Mouse (Mus musculus): ENCODE data around the gene Ano6. TPM values are rescaled to one million over a fixed set of nuclear protein-coding genes. Genes with fewer than 3 reads are reported as not detected.
"Not testable (repeated sequence)": the region's sequence is repeated elsewhere in the genome, so short reads cannot be mapped to it uniquely, and the experiment has no call there.

The Ano6 gene
- total RNA-seq, 2 experiments from 2014 or later = 26.7 TPM

DNA sequence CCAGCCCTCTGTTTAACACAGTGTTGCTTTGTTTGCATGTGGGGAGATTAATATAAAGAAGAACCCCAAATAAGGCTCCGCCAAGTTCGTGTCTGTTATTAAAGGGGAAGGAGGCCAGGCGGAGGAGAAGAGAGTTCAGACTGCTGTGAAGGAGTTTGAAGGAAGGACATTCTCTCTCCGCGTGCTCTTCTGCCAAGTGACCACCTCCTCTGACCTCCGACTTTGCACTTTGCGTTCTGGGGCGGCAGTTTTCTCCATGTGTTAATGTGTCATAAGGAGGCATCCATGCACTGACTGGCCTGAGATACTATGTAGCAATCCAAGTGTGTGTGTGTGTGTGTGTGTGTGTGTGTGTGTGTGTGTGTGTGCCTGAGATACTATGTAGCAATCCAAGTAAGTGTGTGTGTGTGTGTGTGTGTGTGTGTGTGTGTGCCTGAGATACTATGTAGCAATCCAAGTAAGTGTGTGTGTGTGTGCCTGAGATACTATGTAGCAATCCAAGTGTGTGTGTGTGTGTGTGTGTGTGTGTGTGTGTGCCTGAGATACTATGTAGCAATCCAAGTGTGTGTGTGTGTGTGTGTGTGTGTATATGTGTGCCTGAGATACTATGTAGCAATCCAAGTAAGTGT is 37.5 kb downstream of the Ano6 start:
- DNase-seq = not testable (repeated sequence)

DNA sequence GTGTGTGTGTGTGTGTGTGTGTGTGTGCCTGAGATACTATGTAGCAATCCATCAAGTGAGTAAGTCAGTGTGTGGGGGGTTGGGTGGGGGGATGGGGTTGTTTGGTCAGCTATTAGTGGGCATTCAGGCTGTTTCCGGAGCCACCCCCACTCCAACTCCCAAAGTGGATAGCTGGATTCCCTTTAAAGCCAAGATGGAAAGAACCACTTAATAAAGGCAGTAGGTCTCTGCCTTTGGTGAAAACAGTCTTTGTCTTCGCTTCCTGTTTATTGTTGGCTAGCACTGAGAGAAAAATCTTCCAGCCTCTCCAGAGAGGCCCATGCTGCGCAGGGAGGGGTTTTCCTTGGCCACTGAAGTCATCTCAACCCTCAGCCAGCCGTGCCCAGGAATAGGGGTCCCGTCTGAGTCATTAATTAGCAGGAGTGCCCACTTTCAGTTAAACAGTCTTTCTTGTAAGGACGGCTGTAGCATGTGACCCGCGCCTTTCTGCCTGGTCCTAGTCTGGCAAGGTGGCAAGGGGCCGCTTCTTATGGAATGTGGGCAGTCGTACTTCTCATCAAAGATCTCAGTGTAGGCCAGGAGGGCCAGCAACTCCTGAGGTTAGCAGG is 38.1 kb downstream of the Ano6 start:
- DNase-seq = no peak

DNA sequence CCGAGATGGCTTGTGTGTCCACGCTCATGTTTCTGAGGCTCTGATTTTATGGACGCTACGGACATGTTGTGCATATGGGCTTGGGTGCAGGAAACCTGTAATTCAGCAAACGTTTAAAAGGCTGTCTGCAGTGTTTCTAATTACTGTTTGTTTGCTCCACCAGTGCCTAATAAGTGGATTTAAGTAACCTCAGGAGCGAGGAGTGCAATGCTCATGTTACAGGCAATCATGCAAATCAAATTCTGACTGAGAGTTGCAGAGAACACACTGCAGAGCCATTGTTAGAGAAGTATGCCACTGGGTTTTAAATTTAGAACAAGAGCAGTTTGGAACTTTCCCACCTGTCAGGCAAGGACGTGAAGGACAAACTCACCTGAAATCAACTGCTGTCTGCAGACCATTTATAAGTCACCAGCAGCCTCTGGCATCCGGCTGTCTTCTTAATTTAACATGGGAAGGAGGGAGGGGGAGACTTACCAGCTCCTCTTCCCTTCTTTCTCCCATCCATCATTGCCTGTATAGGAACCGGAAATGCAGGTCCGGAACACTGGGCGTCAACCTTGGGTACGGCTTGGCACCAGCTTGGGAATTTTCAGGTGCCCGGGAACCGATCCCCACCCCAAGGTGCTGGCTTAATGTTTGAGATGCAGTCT is 39.0 kb downstream of the Ano6 start:
- DNase-seq = no peak

DNA sequence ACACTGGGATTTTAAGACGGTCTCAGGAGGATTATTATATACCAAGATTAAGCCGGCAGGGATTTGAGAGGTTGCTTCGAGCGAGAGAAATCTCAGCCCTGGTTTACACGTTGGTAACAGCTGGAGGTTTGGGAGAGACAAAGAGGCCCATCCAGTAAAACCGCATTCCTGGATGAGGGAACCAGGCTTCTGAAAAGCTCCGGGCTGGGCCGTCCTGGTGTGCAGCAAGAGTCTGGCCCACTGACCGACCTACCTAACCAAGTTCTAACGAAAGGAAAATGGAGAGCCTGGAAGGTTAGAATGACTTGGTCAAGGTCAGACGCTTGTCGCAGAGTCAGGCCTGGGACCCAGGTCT is 39.5 kb downstream of the Ano6 start:
- no peak for DNase-seq

DNA sequence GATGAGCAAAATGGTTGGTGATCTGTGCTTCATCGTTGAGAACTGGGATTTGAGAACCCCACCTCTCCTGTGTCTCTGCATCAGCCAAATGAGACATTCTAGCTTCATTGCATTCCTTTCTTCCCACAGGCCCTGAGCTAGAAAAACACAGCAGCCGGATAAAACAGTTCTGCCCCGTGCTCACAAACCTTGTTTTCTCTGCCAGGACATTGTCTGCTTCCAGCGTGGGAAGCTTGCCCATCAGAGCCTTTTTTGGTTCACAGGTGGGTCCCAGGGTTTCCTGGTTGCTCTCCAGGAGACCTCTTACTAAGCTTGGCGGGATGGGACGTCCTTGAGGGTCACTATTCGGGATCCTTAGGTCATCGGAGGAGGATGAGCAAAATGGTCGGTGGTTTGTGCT is 42.6 kb downstream of the Ano6 start:
- no peak for DNase-seq

DNA sequence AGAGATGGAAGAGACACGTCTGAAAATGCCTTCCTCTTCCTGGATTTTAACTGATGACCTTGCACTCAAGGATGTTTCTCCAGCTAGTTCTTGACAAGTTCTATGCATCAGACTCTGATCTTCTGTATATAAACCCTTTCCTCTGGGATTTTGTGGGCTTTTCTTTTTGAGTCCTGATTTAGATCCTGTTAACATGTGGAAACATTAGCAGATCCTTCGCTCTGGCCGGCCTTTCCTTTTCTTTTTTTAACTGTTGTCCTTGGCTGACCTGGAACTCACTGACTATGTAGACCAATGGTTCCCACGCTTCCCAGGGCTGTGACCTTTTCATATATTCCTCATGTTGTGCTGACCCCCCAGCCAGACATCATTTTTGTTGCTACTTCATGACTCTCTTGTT is 45.4 kb downstream of the Ano6 start:
- no peak for DNase-seq

DNA sequence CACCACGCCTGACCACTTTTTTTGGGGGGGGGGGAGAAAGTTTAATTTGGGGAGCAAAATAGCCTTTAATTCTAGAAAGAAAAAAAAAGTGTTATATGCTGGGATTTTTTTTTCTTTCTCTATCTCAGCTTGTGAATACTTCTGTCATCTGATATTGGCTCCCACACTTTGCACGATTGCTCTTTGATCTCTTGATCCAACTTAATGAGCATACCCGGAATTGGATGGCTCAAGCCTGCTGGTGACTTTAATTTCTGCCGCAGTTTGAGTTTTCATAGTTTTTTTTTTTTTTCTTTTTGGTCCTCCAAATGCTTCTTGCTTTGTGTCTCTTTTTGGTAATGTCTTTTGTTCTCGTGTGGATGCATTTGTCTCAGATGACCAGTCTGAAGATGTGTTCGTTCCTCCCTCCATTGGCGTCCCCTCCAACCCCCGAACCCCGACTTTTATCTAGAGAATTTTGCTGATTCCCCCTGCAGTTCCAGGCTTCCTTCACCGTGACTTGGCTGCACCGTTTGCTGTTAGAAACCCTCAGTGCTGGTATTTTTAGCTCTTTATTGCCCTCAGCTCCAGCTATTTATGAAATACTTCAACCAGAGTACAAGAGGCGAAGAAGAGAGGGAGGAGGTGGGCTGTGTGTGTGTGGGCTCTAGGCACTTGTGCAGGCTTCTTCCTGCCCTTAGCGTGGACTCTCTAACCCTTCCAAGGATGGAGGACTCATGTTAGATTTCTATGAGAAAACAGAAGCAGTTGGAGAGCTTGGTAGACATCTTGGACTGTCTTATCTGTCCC is 46.2 kb downstream of the Ano6 start:
- DNase-seq = no peak

DNA sequence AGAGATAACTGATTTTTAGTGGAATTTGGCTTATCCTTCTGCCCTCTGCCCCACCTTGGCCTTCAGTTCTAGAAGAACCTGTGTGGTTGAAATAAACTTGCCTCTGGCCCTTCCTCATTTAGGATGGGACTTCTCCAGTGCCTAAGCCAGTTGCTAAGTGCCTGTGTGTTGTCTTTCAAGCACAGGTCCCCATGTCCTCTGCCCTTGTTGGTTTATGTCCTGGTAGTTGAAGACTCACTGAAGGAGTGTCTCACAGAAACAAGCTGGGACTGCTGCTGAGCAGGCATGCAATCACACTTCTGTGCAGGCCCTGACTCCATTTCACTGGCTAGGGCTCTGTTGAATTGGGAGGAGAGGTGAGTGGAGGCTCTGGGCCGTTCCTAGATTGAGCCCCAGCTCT is 46.9 kb downstream of the Ano6 start:
- DNase-seq = no peak

DNA sequence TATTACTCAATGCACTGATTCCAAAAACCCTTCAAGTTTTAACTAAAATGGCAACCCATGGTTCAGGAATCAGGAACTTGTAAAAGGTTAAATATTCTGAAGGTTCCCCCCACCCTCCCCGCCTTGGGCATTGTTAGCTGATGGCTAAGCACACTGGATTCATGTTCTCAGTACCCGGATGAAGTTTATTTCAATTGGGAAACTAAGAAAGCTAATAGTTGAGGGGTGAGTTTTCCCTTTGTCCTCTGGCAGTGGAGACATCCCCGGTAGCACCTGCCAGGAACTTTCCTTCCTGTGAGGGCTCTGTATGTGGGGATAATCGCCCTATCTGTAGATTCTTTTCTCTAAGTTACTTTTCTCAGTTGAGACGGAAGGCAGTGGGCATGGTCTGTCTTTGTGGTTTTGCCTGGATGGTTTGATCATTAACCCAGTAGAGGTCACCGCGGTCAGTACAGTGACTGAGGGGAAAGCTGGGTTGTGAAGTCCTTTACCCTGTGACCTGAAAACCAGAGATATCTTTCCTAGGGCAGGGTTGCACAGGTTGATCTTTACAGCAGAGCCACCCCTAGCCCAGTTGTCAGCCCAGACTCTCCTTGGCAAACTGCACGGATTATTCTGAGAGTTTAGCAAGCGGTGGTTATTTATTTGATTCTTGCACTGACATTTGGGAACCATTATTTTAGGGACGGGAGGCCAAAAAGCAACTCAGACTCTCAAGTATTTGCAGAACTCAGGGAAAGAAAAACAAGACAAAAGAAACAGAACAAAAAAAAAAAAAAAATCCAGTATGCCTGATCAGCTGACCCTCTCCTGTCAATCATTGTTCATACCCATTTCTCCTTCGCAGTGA is 47.8 kb downstream of the Ano6 start:
- no peak for DNase-seq

DNA sequence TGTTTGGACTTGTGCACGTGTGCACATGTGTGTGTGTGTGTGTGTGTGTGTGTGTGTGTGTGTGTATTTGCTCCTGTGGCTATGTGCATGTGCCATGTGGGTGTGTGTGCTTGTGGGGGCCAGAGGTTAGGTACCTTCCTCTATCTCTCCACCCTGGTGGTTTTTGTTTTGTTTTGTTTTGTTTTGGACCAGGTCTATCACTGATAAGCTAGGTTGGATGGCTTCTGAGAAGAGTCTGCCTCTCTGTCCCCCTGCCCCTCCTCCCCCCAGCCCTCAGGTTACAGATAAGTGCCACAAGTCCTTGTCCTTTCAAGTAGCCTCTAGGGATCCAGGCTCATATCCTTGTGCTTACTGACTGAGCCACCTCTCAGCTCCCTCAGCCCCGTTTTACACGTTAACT is 49.1 kb downstream of the Ano6 start:
- DNase-seq = no peak

DNA sequence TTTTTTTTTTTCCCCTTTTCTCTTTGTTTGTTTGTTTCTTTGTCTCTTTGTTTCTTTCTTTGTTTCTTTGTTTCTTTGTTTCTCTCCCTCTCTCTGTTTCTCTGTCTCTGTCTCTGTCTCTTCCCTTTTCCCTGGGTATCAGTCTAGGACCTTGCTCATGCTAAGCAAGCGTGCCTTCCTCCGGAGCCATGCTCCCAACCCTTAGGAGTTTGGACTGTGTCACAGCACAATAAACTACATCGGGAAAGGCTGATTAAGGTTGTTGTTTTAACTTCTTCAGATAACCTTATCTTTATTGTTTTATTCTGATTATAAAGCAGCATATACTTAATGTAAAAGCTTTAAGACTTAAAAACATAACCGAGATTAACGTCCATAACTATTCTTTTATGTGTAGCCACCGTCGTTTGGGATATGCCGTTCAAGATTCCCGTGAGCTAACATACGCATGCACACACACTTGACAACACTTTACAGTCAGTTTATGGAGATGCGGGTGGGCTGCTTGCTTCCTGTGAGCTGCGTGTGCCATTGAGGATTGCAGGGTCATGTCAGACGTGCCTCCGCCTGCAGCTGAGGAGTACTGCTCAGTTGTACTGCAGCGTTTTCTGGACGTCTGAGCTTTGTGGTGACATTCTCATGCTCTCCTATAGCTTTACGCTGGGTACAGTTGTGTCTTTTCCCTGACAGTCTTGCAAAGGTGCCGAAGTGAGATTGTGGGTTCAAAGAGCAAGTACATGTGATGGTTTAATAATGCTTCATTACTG is 52.7 kb downstream of the Ano6 start:
- DNase-seq = no peak

DNA sequence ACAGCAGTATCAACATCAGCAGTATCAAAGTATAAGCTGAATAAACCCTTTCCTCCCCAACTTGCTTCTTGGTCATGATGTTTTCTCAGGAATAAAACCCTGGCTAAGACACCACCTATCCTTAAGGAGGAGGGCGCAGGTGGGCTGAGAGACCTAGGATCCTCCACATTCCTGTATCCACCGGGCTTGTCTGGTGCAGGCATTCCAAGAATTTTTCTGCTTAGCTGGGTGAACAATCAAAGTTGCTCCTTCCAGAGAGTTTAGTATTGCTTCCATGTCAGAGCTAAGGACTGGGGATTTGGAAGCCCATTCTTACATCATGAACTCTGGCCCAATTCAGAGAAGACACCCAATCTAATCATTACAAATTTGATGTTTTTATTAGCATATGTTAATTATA is 53.8 kb downstream of the Ano6 start:
- no peak for DNase-seq

DNA sequence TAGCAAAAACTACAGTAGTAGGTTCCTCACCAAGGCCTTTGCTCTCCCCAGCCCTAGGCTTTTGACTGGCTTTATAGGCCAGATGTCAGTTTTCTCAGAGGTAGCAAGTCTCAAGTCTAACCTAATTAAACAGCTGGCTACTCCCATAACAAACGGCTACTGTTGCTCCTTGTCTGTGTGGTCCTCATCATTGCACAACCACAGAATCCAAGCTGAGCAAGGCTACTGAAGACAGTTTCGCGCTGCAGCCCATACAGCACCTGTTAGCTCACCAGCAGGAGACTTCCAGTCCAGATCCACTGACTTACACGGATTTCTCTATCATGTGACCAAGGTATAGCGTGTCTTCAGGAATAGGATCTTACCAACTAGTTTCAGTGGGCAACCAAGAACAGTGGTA is 55.5 kb downstream of the Ano6 start:
- no peak for DNase-seq

DNA sequence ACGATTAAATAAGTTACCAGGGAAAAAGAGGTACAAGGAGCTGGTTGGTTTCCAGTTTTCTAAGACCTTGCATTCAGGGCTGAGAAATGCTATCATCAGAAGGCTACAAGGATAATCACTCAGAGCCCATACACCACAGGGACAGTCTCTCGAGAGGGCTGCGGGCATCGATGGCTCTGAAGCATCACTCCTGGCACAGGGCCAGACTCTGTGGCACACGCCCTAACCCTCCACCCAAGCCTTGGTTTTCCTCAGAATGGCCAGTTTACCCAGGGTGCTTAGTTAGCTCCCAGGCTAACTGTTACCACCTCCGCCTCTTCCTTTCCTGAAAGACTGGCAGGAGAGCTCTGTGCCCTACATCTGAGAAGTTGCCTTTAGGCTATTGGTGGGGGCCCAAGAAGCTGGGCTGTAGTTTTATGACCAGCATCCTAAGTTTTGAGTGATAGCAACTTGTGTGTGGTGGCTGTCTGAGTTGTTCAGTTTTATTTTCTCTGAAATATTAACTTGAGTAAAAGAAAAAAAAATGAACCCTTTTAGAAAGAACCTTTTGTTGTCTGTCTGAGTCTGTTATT is 57.9 kb downstream of the Ano6 start:
- DNase-seq = no peak

DNA sequence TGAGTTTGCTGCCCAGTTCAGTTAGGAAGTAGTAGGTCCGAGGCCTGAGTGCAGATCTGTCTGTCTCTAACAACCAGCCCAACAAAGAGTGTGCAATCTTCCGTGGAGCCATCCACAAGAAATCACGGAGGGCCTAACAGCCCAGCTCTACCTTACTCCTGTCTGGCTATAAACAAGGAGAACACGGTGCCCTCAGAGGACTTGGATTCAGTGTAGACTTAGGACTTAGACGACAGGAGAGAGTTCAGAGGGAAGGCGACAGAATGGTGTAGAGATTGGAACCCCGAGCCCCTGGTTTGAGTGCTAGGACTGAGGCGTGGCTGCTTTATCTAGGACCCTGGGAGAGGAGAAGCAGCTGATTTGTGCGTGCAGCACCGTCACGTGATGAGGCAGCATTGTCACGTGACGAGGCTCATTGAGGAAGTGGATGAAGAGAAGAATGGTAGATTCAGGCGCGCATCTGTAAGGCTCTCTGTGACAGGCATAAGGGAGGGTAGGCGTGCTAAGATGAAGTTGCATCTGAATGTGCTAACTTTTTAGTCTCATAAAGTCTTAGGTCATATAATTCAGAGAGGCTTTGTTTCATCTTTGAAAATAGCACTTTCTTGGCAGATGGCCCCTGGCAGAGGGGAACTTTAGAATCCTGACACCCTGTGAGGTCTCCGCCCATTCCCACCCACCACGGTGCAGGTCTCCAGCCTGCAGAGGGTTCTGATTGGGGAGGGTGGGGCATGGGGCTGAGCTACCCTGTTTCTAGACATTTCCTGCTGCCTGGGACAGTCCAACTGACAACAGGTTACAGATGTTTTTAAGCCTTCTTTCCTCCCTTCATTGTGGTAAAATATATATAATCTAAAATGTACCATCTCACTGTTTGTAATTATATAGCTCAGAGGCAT is 59.1 kb downstream of the Ano6 start:
- no peak for DNase-seq

DNA sequence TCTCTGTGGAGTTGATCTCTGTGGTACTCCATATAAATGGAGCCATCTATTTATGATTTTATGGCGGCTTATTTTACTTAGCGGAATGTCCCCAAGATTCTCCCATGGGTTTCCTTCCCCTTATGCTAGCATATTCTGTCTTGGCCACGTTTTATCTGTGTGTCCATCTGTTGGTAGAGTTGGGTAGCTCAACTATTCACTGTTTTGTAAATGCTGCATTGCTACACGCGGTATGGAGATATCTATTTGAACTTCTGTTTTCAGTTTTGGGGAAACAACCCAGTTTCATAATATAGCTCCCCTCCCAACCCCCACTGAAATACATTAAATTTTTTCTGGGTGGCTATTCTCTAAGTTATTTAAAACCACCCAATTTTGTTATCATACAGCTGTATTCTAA is 59.9 kb downstream of the Ano6 start:
- DNase-seq = no peak

DNA sequence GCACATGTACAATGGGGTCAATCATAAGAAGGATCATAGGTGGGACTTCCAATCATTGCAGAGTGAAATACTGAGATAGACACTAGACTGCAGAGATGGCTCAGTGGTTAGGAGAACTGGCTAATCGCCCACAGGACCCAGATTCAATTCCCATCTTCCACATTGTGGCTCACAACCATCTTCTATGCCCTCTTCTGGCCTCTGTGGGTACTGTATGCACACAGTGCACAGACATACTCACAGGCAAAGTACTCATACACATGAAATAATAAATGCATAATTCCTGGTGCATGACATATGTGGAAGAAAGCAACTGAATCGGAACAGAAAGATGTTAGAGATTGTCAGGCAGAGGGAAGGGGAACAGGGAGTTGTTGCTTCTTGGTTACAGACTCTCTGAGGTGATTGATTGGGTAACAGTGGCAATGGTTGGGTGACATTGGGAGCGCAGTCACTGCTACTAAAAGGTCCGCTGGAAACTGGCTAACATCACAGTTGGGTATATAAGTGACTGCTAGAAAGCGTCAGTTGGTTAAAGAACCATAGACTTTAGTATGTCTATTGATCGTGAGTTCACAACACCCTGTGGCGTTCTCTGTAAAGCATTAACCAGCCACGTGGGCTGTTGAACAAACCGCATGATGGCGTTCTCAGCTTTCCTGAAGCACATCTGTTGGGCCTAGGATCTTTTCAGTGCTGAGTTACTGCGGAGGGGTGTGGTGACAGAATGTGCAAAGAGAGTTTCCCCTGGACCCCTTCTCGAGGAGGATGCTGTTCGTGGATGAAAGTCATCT is 64.6 kb downstream of the Ano6 start:
- no peak for DNase-seq

DNA sequence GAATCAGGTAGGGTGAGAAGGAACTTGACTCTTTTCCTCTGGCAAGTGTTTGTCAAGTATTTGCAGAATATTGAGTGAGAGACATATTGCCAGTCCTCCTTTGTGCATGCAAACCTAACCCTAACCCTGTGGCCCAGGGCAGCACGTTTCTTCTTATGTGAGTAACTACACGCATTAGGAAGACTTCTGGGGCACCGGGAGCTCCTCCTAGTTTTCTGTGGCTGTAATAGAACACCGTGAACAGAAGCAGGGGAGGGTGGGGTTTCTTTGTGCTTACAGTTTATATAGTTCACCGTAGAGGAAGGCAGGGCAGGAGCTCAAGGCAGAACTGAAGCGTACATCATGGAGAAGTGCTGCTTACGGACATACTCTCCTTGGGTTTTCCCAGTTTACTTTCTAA is 65.3 kb downstream of the Ano6 start:
- no peak for DNase-seq
